Mouse (Mus musculus) midbrain, embryonic 15.5 days (tissue): ENCODE data around the gene Cbr2. TPM values are rescaled to one million over a fixed set of nuclear protein-coding genes. Genes with fewer than 3 reads are reported as not detected.

Source experiments
- ATAC-seq: fragments of 200-750 bp; cut with Nextera tagmentation; replicated peaks from 2 replicates; pipeline ENCODE4 v1.8.0; 2017; ENCODE audit warnings: moderate TSS enrichment
- H3K27ac ChIP-seq: fragments of 300-500 bp; sonication (generic); 2 replicates; pipeline ENCODE4 v1.5.1; 2015; ENCODE audit warnings: mild to moderate bottlenecking, inconsistent platforms
- H3K27me3 ChIP-seq: fragments of 300-500 bp; sonication (generic); replicated peaks from 2 replicates; pipeline ENCODE4 v1.6.1; 2015; ENCODE audit warnings: inconsistent platforms
- H3K36me3 ChIP-seq: fragments of 300-500 bp; sonication (generic); replicated peaks from 2 replicates; pipeline ENCODE4 v1.6.1; 2015; ENCODE audit warnings: inconsistent platforms
- H3K4me1 ChIP-seq: fragments of 300-500 bp; sonication (generic); 2 replicates; pipeline ENCODE4 v1.6.1; 2015; ENCODE audit warnings: inconsistent platforms
- H3K4me2 ChIP-seq: fragments of 300-500 bp; sonication (generic); 2 replicates; pipeline ENCODE4 v1.6.1; 2015; ENCODE audit warnings: inconsistent platforms, mild to moderate bottlenecking, moderate library complexity
- H3K4me3 ChIP-seq: fragments of 300-500 bp; sonication (generic); 2 replicates; pipeline ENCODE4 v1.5.1; 2015; ENCODE audit warnings: mild to moderate bottlenecking, inconsistent platforms
- H3K9ac ChIP-seq: fragments of 300-500 bp; sonication (generic); 2 replicates; pipeline ENCODE4 v1.6.1; 2015; ENCODE audit warnings: mild to moderate bottlenecking, inconsistent platforms
- H3K9me3 ChIP-seq: fragments of 300-500 bp; sonication (generic); 2 replicates; pipeline ENCODE4 v1.6.1; 2016; ENCODE audit warnings: inconsistent platforms
- WGBS: fragments of 180-500 bp; shearing (Covaris S2); methylation state at CpG from one replicate; pipeline ENCODE4 v1.1.7; 2015; ENCODE audit warnings: mixed read lengths; 5-methylcytosine and 5-hydroxymethylcytosine counted together
- polyA plus RNA-seq: library from polyadenylated mRNA; unstranded; fragments of >200 nt; fragmentation: Nextera tagmentation; extraction: Ambion mirVana; gene quantifications from 2 replicates; pipeline ENCODE4 v1.2.1, GENCODE M21; 2015

The Cbr2 gene
- polyA plus RNA-seq, 1 experiment from 2014 or later: 1.2 TPM

GRCm38 (mm10) chr11:120719242-120719641 lies 12.7 kb downstream of the Cbr2 start:
- H3K9ac ChIP-seq: no peak overlapping the region
- H3K27ac ChIP-seq: no peak overlapping the region
- no peak overlapping the region for H3K4me3 ChIP-seq
- H3K4me1 ChIP-seq: peaks cover 39% of the 10 kb centered on the region
- no peak for ATAC-seq
- WGBS: 93% methylated on average over 9 of the region's 9 CpGs
- H3K36me3 ChIP-seq: peaks cover 5% of the 10 kb centered on the region; the same call in 1 of the 2 replicates
- no peak overlapping the region for H3K4me2 ChIP-seq
- H3K9me3 ChIP-seq: no peaks in the 10 kb centered on the region
- H3K27me3 ChIP-seq: no peaks in the 10 kb centered on the region; the same call in 1 of the 2 replicates

GRCm38 (mm10) chr11:120715131-120715530 lies 16.8 kb downstream of the Cbr2 start:
- Histone ChIP-seq H3K9ac (no peak overlapping the region), H3K4me2 (peak overlapping the region; percentile 99; the same call in 1 of the 2 replicates)

GRCm38 (mm10) chr11:120714546-120714945 lies 17.4 kb downstream of the Cbr2 start:
- peak overlapping the region; percentile 99 for H3K4me2 ChIP-seq
- peak overlapping the region; percentile 61 for H3K4me3 ChIP-seq
- no peaks in the 10 kb centered on the region for H3K27me3 ChIP-seq
- H3K4me1 ChIP-seq: peaks cover 24% of the 10 kb centered on the region
- H3K36me3 ChIP-seq: peaks cover 5% of the 10 kb centered on the region; the same call in 1 of the 2 replicates
- no peak for ATAC-seq
- H3K9ac ChIP-seq: peak overlapping the region; percentile 73
- H3K9me3 ChIP-seq: no peaks in the 10 kb centered on the region
- WGBS: 61% methylated on average over 10 of the region's 10 CpGs
- no peak overlapping the region for H3K27ac ChIP-seq

More at GRCm38 (mm10) chr11:120715131-120715530, 16.8 kb downstream of the Cbr2 start:
- 0 out of 2 replicates have a peak overlapping the region, but pooled peaks have one; percentile 61 for H3K4me3 ChIP-seq
- WGBS: 92% methylated on average over 9 of the region's 9 CpGs
- no peaks in the 10 kb centered on the region for H3K27me3 ChIP-seq
- H3K36me3 ChIP-seq: peaks cover 5% of the 10 kb centered on the region; the same call in 1 of the 2 replicates
- no peaks in the 10 kb centered on the region for H3K9me3 ChIP-seq
- no peak overlapping the region for H3K27ac ChIP-seq
- no peak for ATAC-seq
- H3K4me1 ChIP-seq: peaks cover 29% of the 10 kb centered on the region

- 2% methylated on average over 53 of the region's 53 CpGs for WGBS
- Histone ChIP-seq H3K4me3 (peak within 1 kb of the TSS; percentile 61), H3K27ac (peak within 1 kb of the TSS; percentile 80), H3K4me2 (peak within 1 kb of the TSS; percentile 99), H3K9me3 (no peaks in the 10 kb centered on the region), H3K36me3 (peaks cover 5% of the 10 kb centered on the region; the same call in 1 of the 2 replicates), H3K27me3 (no peaks in the 10 kb centered on the region), H3K4me1 (peaks cover 24% of the 10 kb centered on the region), H3K9ac (peak within 1 kb of the TSS; percentile 73)
- ATAC-seq: peak; percentile 97
These were observed 18.1 kb downstream of the Cbr2 start, which contains the start of the genes Cenpx and Lrrc45 for GRCm38 (mm10) chr11:120713580-120714518. Gene Cenpx (minus strand): TSS chr11:120713738. Gene Lrrc45 (plus strand): TSS chr11:120713925.

- peak overlapping the region; percentile 56 for H3K9ac ChIP-seq
- H3K9me3 ChIP-seq: no peaks in the 10 kb centered on the region
- peaks cover 24% of the 10 kb centered on the region for H3K4me1 ChIP-seq
- no peaks in the 10 kb centered on the region for H3K27me3 ChIP-seq
- H3K4me3 ChIP-seq: peak overlapping the region; percentile 61
- H3K27ac ChIP-seq: peak overlapping the region; percentile 80
- WGBS: under 1% methylated on average over 38 of the region's 38 CpGs
- peak; percentile 62 for ATAC-seq
- H3K4me2 ChIP-seq: peak overlapping the region; percentile 99
- 0 out of 2 replicates have a peak, but pooled peaks cover 5% of the 10 kb centered on the region for H3K36me3 ChIP-seq
These were observed 18.9 kb downstream of the Cbr2 start for GRCm38 (mm10) chr11:120712771-120713568.

- no peak overlapping the region for H3K9ac ChIP-seq
- no peak for ATAC-seq
- no peak overlapping the region for H3K27ac ChIP-seq
- H3K27me3 ChIP-seq: no peaks in the 10 kb centered on the region
- H3K4me3 ChIP-seq: no peak overlapping the region
- peak overlapping the region; percentile 99 for H3K4me2 ChIP-seq
- peaks cover 24% of the 10 kb centered on the region for H3K4me1 ChIP-seq
- H3K9me3 ChIP-seq: no peaks in the 10 kb centered on the region
- WGBS: 66% methylated on average over 8 of the region's 8 CpGs
- H3K36me3 ChIP-seq: no peaks in the 10 kb centered on the region
These were observed 19.8 kb downstream of the Cbr2 start for GRCm38 (mm10) chr11:120711980-120712604.

- no peak for ATAC-seq
- no peak overlapping the region for H3K4me3 ChIP-seq
- no peaks in the 10 kb centered on the region for H3K36me3 ChIP-seq
- H3K4me1 ChIP-seq: peaks cover 37% of the 10 kb centered on the region
- no peak overlapping the region for H3K27ac ChIP-seq
- no peak overlapping the region for H3K4me2 ChIP-seq
- H3K9ac ChIP-seq: no peak overlapping the region
- H3K9me3 ChIP-seq: no peaks in the 10 kb centered on the region
- H3K27me3 ChIP-seq: no peaks in the 10 kb centered on the region
- WGBS: 79% methylated on average over 5 of the region's 5 CpGs
These were observed 21.2 kb downstream of the Cbr2 start for GRCm38 (mm10) chr11:120710672-120711071.

- Histone ChIP-seq H3K36me3 (no peaks in the 10 kb centered on the region), H3K9me3 (no peaks in the 10 kb centered on the region), H3K27ac (no peak overlapping the region), H3K4me2 (no peak overlapping the region), H3K4me3 (no peak overlapping the region), H3K9ac (no peak overlapping the region), H3K4me1 (peaks cover 43% of the 10 kb centered on the region), H3K27me3 (no peaks in the 10 kb centered on the region)
- 79% methylated on average over 2 of the region's 2 CpGs for WGBS
- no peak for ATAC-seq
These were observed 22.4 kb downstream of the Cbr2 start for GRCm38 (mm10) chr11:120709551-120709950.

- no peak for ATAC-seq
These were observed 23.9 kb downstream of the Cbr2 start for GRCm38 (mm10) chr11:120707969-120708368.

GRCm38 (mm10) chr11:120707225-120707624 lies 24.7 kb downstream of the Cbr2 start:
- Histone ChIP-seq H3K9ac (no peak overlapping the region), H3K27ac (peak overlapping the region; percentile 11; the same call in 1 of the 2 replicates)
- WGBS: 10% methylated on average over 11 of the region's 12 CpGs

More at GRCm38 (mm10) chr11:120707969-120708368, 23.9 kb downstream of the Cbr2 start:
- Histone ChIP-seq H3K4me3 (no peak overlapping the region), H3K27ac (0 out of 2 replicates have a peak overlapping the region, but pooled peaks have one; percentile 9), H3K9ac (no peak overlapping the region), H3K27me3 (no peaks in the 10 kb centered on the region), H3K36me3 (no peaks in the 10 kb centered on the region), H3K4me2 (no peak overlapping the region), H3K9me3 (no peaks in the 10 kb centered on the region), H3K4me1 (peaks cover 42% of the 10 kb centered on the region)
- 32% methylated on average over 5 of the region's 5 CpGs for WGBS

GRCm38 (mm10) chr11:120706120-120706519 lies 25.8 kb downstream of the Cbr2 start:
- ATAC-seq: no peak
- Histone ChIP-seq H3K9me3 (no peaks in the 10 kb centered on the region), H3K36me3 (0 out of 2 replicates have a peak, but pooled peaks cover 6% of the 10 kb centered on the region)

More at GRCm38 (mm10) chr11:120707225-120707624, 24.7 kb downstream of the Cbr2 start:
- Histone ChIP-seq H3K9me3 (no peaks in the 10 kb centered on the region), H3K4me2 (no peak overlapping the region), H3K4me1 (peaks cover 34% of the 10 kb centered on the region), H3K4me3 (no peak overlapping the region), H3K27me3 (no peaks in the 10 kb centered on the region), H3K36me3 (no peaks in the 10 kb centered on the region)
- ATAC-seq: no peak

More at GRCm38 (mm10) chr11:120706120-120706519, 25.8 kb downstream of the Cbr2 start:
- peaks cover 32% of the 10 kb centered on the region for H3K4me1 ChIP-seq
- WGBS: 58% methylated on average over 5 of the region's 5 CpGs
- no peak overlapping the region for H3K27ac ChIP-seq
- no peak overlapping the region for H3K4me3 ChIP-seq
- H3K9ac ChIP-seq: no peak overlapping the region
- no peak overlapping the region for H3K4me2 ChIP-seq
- H3K27me3 ChIP-seq: no peaks in the 10 kb centered on the region
